Mouse (Mus musculus) v-Abl transformed pro-B cells (cell line): Measurements from ENCODE around the gene Vmn1r236.

Experiments used
- in situ Hi-C, 2 experiments: fragments of 400-800 bp; cut with MboI; formaldehyde crosslinking; loops; one replicate each; pipeline ENCODE4 v1.15.1; 2025; ENCODE audit not compliant: unreplicated experiment in 2 of 2

Gene Vmn1r236

GRCm38 (mm10) chr17:21282642-21283041 lies at the start of gene Vmn1r236:
TSS of gene Vmn1r236 (plus strand) at chr17:21282942.
- in situ Hi-C loops = no loop called here

GRCm38 (mm10) chr17:21256111-21256510 lies 26.6 kb upstream of the Vmn1r236 start, which contains the start of gene Vmn1r235:
TSS of gene Vmn1r235 (plus strand) at chr17:21256411.
- in situ Hi-C loops = loop anchor here in 1 of 2 experiments (25.0 kb wide), 1 partner anchor 781 kb away; no protein-coding TSS in a partner anchor

GRCm38 (mm10) chr17:21272103-21272502 lies 10.6 kb upstream of the Vmn1r236 start:
- in situ Hi-C loops = loop anchor here (5.0 to 25.0 kb wide), 4 partner anchors 150 to 765 kb away; partner anchors contain the start of gene Zfp54 (in 2 of the 2)

- in situ Hi-C loops = no loop called here
Measured at GRCm38 (mm10) chr17:21284395-21284794, 1.7 kb downstream of the Vmn1r236 start.

GRCm38 (mm10) chr17:21289695-21290094 lies 7.0 kb downstream of the Vmn1r236 start:
- in situ Hi-C loops = no loop called here

GRCm38 (mm10) chr17:21311565-21311964 lies 28.8 kb downstream of the Vmn1r236 start, which contains the start of gene Vmn1r237:
TSS of gene Vmn1r237 (plus strand) at chr17:21311865.
- in situ Hi-C loops = no loop called here
